Mouse (Mus musculus) testis, adult 2 months (tissue): Measurements from ENCODE around the gene Lbx2. TPM values are rescaled to one million over a fixed set of nuclear protein-coding genes. Genes with fewer than 3 reads are reported as not detected.
A peak's percentile ranks its signal among the peaks of the same experiment; 100 is the strongest.

Source experiments
- H3K27ac ChIP-seq: fragments of 200-500 bp; 2 replicates; pipeline ENCODE4 v1.5.1; 2012; ENCODE audit warnings: low read depth, low read length; ENCODE audit not compliant: control insufficient read depth, insufficient read depth
- H3K27me3 ChIP-seq: fragments of 200-500 bp; 2 replicates; pipeline ENCODE4 v1.6.1; 2012; ENCODE audit warnings: mild to moderate bottlenecking, low read length, moderate library complexity; ENCODE audit not compliant: control insufficient read depth, insufficient read depth
- H3K36me3 ChIP-seq: fragments of 200-500 bp; 2 replicates; pipeline ENCODE4 v1.6.1; 2012; ENCODE audit warnings: mild to moderate bottlenecking, low read length; ENCODE audit not compliant: control insufficient read depth, insufficient read depth
- H3K4me1 ChIP-seq: fragments of 200-500 bp; 2 replicates; pipeline ENCODE4 v1.6.1; 2012; ENCODE audit warnings: low read length; ENCODE audit not compliant: control insufficient read depth, insufficient read depth
- H3K4me3 ChIP-seq: fragments of 200-500 bp; 2 replicates; pipeline ENCODE4 v1.5.1; 2012; ENCODE audit warnings: low read depth, mild to moderate bottlenecking, low read length, moderate library complexity, mixed read lengths; ENCODE audit not compliant: control insufficient read depth
- CTCF ChIP-seq: fragments of 200-500 bp; IDR thresholded peaks from 2 replicates; pipeline ENCODE4 v1.5.1; 2012; ENCODE audit warnings: low read depth, mild to moderate bottlenecking, inconsistent platforms, low read length, moderate library complexity; ENCODE audit not compliant: control insufficient read depth, insufficient read depth, insufficient replicate concordance
- POLR2A ChIP-seq: fragments of 200-500 bp; IDR thresholded peaks from 2 replicates; pipeline ENCODE4 v1.6.1; 2012; ENCODE audit warnings: low read depth, mild to moderate bottlenecking, inconsistent platforms, low read length, moderate library complexity; ENCODE audit not compliant: control insufficient read depth
- polyA plus RNA-seq: library from polyadenylated mRNA; depleted of rRNA; stranded (reverse); fragments of >200 nt; gene quantifications from 2 replicates; pipeline ENCODE4 v1.2.3, GENCODE M21; 2012; rRNA removed

Lbx2 gene
- polyA plus RNA-seq, result 0.25 and 1.1 TPM in 2 replicates

GRCm38 (mm10) chr6:83086121-83087035 is at the start of gene Lbx2:
Gene Lbx2 (plus strand): TSS chr6:83086367.
- no peak for TF ChIP-seq CTCF
- TF ChIP-seq POLR2A, result no peak
- Histone ChIP-seq H3K27me3 (no peaks in the 10 kb centered on the region; the same call in 1 of the 2 replicates), H3K27ac (no peak within 1 kb of the TSS)

GRCm38 (mm10) chr6:83037188-83037587 is 49.0 kb upstream of the Lbx2 start:
- no peak overlapping the region for H3K4me3 ChIP-seq
- peaks cover 21% of the 10 kb centered on the region for H3K4me1 ChIP-seq
- TF ChIP-seq CTCF, result no peak
- no peak for TF ChIP-seq POLR2A
- H3K27ac ChIP-seq, result no peak overlapping the region
- no peaks in the 10 kb centered on the region for H3K36me3 ChIP-seq
- no peaks in the 10 kb centered on the region for H3K27me3 ChIP-seq

More at GRCm38 (mm10) chr6:83086121-83087035, at the start of gene Lbx2:
- peak within 1 kb of the TSS; percentile 42 for H3K4me3 ChIP-seq
- no peaks in the 10 kb centered on the region; the same call in 1 of the 2 replicates for H3K36me3 ChIP-seq
- peaks cover 12% of the 10 kb centered on the region for H3K4me1 ChIP-seq

DNA sequence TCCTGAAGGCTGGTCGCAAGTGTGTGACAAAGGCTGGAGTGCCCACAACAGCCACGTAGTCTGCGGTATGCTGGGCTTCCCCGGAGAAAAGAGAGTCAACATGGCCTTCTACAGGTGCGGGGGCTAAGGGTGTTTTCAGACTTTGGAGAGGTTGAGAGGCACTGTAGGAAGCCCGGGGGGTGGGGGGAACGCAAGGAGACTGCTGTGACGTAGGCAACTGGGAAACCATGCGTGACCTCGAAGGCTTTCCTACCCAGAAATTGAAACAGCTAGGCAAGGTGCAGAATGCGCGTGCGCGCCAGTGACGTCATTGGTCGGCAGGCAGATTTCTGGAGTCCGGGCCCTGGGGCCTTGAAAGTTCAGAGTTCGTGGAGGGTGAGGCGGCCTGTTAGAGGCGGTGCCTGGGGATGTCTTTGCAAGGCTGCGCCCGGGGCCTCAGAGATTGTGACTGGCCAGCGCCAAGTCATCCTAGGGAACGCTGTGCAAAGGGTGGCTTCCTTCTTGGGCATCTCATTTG is 47.6 kb upstream of the Lbx2 start:
- H3K27ac ChIP-seq, result no peak overlapping the region
- no peak for TF ChIP-seq CTCF
- TF ChIP-seq POLR2A, result no peak
- H3K27me3 ChIP-seq, result no peaks in the 10 kb centered on the region
- H3K36me3 ChIP-seq, result no peaks in the 10 kb centered on the region
- peaks cover 14% of the 10 kb centered on the region for H3K4me1 ChIP-seq
- peak overlapping the region; percentile 74 for H3K4me3 ChIP-seq

DNA sequence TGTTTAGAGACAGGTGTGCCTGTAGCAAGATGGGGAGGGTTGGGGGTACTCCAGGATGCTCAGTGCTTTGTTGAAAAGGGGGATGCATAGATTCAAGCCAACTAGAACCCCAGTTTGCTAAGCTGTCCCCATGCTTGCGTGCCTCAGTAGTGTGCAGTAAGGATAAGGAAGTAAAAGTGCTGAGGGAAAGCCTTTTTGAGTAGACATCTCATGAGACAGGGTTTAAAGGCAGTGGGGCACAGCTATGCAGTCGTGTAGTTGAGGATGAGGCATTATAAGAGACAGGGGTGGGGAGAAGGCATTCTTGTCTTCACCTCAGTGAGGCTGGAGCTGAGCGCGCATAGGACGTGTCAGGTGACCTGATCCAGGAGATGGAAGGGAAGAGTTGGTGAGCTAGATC is 45.6 kb upstream of the Lbx2 start:
- TF ChIP-seq CTCF (no peak), POLR2A (no peak)
- H3K36me3 ChIP-seq, result no peaks in the 10 kb centered on the region
- H3K4me1 ChIP-seq, result peaks cover 12% of the 10 kb centered on the region

DNA sequence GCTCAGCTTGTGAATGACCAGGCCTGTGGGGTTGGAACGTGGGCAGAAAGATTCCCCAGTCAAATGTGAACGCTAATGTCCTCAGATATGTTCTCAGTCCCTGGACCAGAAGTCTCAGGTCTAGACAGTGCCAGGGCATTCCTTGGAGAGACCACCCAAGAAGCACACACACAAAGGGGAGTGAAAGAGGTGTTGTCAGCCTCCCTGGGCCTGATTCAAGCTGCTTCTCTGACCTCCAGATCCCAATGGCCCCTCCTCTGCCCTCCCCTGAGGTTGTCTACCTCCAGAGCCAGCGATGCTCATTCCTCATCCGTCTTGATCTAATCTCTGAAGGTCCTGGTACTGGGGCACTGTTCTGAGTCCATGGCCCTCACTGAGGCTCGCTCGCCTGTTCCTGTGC is 42.6 kb upstream of the Lbx2 start:
- H3K36me3 ChIP-seq, result no peaks in the 10 kb centered on the region
- peaks cover 6% of the 10 kb centered on the region for H3K4me1 ChIP-seq
- no peaks in the 10 kb centered on the region for H3K27me3 ChIP-seq
- no peak for TF ChIP-seq CTCF
- no peak for TF ChIP-seq POLR2A
- H3K27ac ChIP-seq, result peak overlapping the region; percentile 26; the same call in 1 of the 2 replicates
- H3K4me3 ChIP-seq, result no peak overlapping the region

More for the DNA sequence above, 45.6 kb upstream of the Lbx2 start:
- H3K27ac ChIP-seq, result no peak overlapping the region
- H3K27me3 ChIP-seq, result no peaks in the 10 kb centered on the region
- H3K4me3 ChIP-seq, result no peak overlapping the region

DNA sequence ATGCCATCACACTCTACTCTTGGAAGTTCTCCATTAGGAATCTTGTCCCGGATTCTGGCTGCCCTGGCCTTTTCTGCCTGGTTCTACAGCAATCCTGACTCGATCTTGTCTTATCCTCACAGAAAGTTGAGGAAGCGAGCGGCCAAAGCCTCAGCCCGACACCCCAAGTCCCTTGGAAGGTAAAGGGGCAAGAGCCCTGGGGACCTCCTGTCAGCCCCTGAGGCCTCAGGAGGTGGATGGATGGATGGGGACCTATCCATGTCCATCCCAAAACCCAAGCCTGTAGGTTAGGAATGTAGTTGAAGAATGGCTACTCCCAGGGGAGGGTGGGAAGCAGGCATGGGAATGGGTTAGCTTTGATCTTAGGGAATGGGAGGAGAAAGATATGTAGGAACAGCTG is 42.2 kb upstream of the Lbx2 start:
- TF ChIP-seq POLR2A (no peak), CTCF (no peak)
- H3K36me3 ChIP-seq, result no peaks in the 10 kb centered on the region
- no peak overlapping the region; the same call in 1 of the 2 replicates for H3K27ac ChIP-seq
- H3K27me3 ChIP-seq, result no peaks in the 10 kb centered on the region
- H3K4me1 ChIP-seq, result peaks cover 3% of the 10 kb centered on the region
- no peak overlapping the region for H3K4me3 ChIP-seq

DNA sequence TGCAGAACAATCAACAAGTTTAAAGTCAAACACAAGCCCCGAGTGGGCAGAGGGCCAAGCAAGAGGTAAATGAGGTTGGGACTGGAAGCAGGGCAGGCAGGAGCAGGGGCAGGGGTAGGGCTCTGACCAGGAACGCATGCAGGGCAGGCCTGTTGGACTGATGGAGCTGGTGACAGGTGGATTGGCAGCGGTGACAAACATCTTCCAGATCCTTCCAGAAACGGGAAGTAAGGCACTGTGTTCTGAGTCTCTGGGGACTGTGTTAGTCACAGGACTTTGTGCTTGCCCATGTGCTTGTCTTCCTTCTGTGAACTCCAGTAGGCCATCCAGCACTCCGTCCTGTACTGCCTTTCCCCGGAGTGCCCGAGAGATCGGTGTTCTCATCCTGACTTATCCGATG is 41.4 kb upstream of the Lbx2 start:
- no peak for TF ChIP-seq POLR2A
- no peak for TF ChIP-seq CTCF
- Histone ChIP-seq H3K36me3 (no peaks in the 10 kb centered on the region), H3K4me1 (peaks cover 3% of the 10 kb centered on the region), H3K4me3 (no peak overlapping the region), H3K27me3 (no peaks in the 10 kb centered on the region), H3K27ac (no peak overlapping the region)
